Mouse (Mus musculus) splenic B cell, adult 2 months (primary cell): ENCODE measurements around the gene S1pr3.

Experiments
- DNase-seq: peaks from one replicate; pipeline ENCODE4 v3.0.0-alpha.2; 2011; ENCODE audit warnings: low read depth, low spot score
- H3K27me3 ChIP-seq: 2 replicates; pipeline ENCODE4 v1.6.1; 2012; ENCODE audit warnings: mild to moderate bottlenecking, low read length, moderate library complexity, mixed read lengths; ENCODE audit not compliant: control insufficient read depth, poor library complexity, insufficient read depth, severe bottlenecking
- H3K36me3 ChIP-seq: 2 replicates; pipeline ENCODE4 v1.6.1; 2012; ENCODE audit warnings: mild to moderate bottlenecking, low read length, moderate library complexity, mixed read lengths; ENCODE audit not compliant: control insufficient read depth, poor library complexity, insufficient read depth, severe bottlenecking

Gene S1pr3

DNA sequence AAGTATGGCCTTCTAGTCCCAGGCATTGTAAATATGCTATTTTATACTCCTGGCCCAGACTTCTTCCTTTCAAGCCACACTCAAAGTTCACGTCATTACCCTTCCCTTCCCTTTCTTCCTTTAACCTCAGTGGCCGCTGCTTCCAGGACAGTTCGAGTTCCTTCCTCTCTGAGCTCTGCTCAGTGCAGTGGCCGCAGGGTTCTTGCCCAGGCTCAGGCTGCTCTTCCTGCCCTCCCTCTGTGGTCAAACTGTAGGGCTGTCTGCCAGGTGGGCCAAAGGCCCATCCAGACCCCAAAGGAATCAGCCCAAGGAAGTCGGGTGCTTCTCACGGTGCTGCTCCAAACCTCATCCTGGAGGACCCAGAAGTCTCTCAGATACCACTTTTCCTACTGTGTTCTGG lies 9.4 kb downstream of the S1pr3 start:
- no peak for DNase-seq
- H3K27me3 ChIP-seq: no peaks in the 10 kb centered on the region
- no peaks in the 10 kb centered on the region for H3K36me3 ChIP-seq

DNA sequence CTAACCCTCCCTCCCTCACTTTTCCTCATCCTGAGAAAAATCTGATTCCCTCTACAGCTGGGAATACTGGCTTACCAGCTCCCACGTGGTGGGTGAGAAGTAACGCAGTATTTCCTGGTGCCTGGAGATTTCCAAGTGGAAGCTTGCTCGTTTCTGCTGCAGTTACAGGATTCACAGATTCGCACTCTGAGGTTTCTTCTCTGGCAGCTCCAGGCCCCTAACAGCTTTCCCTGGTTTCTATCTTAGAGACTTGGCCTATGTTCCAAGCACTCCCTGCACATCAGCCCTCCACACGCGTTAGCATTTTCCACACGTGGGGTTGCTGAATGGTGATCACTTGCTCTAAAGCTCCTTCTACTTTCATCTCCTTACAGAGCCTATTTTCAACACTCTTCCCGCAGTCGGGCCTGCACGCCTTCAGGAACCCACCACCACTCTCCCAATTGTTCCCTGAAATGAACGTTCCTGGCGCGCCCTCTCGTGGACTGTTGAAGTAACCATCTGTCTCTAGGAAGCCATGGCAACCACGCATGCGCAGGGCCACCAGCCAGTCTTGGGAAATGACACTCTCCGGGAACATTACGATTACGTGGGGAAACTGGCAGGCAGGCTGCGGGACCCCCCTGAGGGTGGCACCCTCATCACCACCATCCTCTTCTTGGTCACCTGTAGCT lies 10.0 kb downstream of the S1pr3 start:
- Histone ChIP-seq H3K27me3 (no peaks in the 10 kb centered on the region), H3K36me3 (no peaks in the 10 kb centered on the region)
- DNase-seq: peak; percentile 89

DNA sequence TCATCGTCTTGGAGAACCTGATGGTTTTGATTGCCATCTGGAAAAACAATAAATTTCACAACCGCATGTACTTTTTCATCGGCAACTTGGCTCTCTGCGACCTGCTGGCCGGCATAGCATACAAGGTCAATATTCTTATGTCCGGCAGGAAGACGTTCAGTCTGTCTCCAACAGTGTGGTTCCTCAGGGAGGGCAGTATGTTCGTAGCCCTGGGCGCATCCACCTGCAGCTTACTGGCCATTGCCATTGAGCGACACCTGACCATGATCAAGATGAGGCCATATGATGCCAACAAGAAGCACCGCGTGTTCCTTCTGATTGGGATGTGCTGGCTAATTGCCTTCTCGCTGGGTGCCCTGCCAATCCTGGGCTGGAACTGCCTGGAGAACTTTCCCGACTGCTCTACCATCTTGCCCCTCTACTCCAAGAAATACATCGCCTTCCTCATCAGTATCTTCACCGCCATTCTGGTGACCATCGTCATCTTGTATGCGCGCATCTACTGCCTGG lies 10.6 kb downstream of the S1pr3 start:
- no peak for DNase-seq
- no peaks in the 10 kb centered on the region for H3K36me3 ChIP-seq
- no peaks in the 10 kb centered on the region for H3K27me3 ChIP-seq

DNA sequence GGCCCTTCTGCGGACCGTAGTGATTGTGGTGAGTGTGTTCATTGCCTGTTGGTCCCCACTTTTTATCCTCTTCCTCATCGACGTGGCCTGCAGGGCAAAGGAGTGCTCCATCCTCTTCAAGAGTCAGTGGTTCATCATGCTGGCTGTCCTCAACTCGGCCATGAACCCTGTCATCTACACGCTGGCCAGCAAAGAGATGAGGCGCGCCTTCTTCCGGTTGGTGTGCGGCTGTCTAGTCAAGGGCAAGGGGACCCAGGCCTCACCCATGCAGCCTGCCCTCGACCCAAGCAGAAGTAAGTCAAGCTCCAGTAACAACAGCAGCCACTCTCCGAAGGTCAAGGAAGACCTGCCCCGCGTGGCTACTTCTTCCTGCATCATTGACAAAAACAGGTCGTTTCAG lies 11.1 kb downstream of the S1pr3 start:
- no peak for DNase-seq
- no peaks in the 10 kb centered on the region for H3K27me3 ChIP-seq
- no peaks in the 10 kb centered on the region for H3K36me3 ChIP-seq

DNA sequence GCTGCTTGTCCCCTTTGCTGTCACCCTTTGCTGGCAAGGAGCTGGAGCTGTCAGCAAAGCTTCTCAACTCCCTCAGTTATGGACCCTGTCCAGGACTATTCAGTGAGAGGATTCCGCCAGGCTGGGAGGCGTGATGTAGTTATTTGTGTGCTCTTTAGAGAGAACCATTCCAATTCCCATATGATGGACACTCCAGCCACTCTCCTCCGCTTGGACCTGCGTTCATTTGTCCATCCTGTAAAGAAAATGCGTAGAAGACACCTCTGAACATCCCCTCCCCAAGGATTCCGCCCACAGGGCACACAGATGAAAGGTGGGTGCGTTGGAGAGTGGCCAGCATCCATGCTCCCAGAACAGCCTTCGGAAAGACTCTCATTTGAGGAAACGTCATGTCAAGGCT lies 12.4 kb downstream of the S1pr3 start:
- H3K27me3 ChIP-seq: no peaks in the 10 kb centered on the region
- no peak for DNase-seq
- no peaks in the 10 kb centered on the region for H3K36me3 ChIP-seq

DNA sequence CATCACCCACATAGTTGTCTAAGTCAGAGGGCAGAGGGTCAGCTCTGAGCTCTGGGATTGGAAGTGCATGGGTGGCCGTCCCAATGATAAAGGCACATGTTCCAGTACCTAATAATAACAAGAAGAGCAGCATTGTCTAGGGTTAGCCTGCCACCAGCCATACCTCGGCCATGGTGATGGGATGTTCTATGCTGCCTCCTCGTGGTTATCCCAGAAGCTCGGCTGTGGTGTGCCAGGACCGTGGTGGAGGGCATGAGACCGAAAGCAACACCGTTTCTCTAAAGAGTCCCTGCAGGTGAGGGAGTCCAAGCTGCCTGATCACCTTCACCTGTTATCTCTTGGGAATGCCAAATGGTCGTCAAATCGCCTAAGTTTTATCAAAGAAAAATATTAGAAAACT lies 15.2 kb downstream of the S1pr3 start:
- Histone ChIP-seq H3K27me3 (no peaks in the 10 kb centered on the region), H3K36me3 (no peaks in the 10 kb centered on the region)
- no peak for DNase-seq

DNA sequence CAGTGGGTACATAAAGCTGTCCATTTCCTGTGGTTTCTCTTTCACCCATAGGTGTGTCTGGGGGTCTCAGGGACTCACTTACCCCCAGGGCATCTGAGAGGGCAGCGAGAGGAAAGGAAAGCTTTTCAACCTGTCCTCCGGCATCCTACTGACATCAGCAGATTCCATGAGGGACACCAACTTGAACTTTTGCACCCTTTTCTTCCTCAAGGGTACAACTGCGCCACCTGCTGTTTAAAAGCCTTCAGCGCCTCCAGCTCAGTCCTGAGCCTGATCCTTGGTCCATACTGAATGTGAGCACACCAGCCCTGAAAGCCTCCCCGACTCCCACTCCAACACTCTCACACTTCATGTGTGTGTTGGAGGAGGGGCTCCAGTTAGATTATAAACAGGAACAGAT lies 16.2 kb downstream of the S1pr3 start:
- DNase-seq: peak; percentile 79
- no peaks in the 10 kb centered on the region for H3K27me3 ChIP-seq
- no peaks in the 10 kb centered on the region for H3K36me3 ChIP-seq

DNA sequence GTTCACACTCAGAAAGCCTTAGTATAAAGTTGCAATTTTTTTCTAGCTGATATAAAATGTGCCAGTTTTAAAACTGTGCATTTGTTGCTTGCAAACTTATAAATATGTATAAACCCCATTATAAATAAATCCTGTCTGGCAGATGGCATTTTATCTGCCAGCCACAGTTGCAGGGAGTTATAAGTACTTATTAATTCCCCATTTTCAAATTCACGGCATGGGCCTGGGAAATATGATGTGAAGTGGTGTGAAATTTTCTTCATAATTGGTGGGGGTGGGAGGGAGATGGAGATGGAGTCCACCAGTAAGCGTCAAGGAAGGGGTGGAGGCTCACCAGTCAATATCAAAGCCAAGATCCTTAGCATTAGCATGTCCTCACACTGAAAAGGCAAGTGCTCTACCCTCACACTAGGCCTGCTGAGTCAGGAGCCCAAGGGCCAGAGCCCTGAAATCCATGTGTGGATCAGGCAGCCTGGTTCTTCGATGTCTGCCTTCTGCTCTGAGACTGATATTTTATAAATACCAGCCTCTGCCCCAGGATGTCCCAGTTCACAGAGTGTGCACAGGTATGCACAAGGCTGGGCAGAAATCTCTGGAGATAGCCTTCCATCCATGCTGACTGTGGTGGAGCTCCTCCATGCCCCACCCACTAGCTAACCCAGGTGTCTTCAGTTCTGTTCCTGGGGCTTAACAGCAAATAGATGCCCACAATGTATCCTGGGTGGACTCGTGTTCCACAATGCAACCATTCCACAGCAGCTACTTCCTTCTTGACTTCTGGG lies 17.4 kb downstream of the S1pr3 start:
- H3K36me3 ChIP-seq: no peaks in the 10 kb centered on the region
- no peak for DNase-seq
- no peaks in the 10 kb centered on the region for H3K27me3 ChIP-seq

DNA sequence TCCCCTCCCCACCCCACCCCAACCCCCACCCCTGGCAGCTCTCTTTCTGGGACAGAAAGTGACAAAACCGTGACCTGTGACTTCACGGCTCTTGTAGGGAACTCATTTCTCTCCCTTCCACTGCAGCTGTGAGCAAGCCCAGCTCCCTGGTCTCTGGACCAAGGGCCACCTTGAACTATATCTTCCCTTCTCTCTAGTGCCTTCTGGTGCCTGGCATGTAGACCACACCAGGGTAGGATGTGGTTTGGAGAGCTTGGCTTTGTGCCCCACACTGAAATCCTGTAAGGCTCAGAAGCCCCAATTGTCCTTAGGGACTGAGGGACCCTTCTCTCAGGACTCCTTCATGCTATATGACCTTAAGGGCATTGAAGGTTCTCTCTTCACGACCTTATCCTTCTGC lies 24.9 kb downstream of the S1pr3 start:
- H3K36me3 ChIP-seq: no peaks in the 10 kb centered on the region
- no peak for DNase-seq
- H3K27me3 ChIP-seq: no peaks in the 10 kb centered on the region

DNA sequence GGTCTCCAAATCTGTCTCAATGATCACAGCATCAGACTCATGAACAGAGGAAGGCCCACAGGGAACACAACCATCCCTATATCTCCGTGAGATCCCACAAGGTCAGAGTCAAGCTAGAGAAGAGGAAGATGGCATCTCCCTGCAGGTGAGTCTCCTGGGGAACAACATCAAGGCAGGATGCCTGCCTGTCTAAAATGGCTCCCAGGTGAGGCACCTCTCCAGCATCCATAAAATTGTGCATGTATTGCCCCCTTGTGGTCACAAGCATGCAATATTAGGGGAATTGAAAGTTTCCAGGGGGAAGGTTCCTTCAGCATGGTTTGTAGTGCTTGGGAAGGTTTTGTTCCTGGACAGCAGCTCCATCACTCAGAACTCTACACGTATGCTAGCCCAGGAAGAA lies 26.0 kb downstream of the S1pr3 start:
- DNase-seq: peak; percentile 53
- Histone ChIP-seq H3K36me3 (no peaks in the 10 kb centered on the region), H3K27me3 (no peaks in the 10 kb centered on the region)

DNA sequence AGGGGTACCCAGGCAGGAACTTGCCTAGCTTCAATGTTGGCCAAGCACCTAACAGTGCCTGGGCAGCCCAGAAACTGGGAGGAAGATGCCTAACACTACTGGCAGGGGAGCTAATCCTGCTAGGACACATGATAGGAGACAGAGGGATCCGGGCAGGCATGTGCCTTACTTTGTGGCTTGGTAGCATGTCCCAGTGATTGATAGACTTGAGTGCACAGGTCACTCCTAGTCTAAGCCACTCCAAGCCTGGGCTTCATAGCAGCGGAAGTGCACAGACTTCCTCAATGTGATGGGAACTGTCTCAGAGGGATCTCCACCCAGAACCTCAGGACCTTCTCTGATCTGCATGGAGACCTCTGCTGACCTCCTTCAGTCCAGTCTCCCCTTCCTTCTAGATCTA lies 26.7 kb downstream of the S1pr3 start:
- no peak for DNase-seq
- Histone ChIP-seq H3K36me3 (no peaks in the 10 kb centered on the region), H3K27me3 (no peaks in the 10 kb centered on the region)

DNA sequence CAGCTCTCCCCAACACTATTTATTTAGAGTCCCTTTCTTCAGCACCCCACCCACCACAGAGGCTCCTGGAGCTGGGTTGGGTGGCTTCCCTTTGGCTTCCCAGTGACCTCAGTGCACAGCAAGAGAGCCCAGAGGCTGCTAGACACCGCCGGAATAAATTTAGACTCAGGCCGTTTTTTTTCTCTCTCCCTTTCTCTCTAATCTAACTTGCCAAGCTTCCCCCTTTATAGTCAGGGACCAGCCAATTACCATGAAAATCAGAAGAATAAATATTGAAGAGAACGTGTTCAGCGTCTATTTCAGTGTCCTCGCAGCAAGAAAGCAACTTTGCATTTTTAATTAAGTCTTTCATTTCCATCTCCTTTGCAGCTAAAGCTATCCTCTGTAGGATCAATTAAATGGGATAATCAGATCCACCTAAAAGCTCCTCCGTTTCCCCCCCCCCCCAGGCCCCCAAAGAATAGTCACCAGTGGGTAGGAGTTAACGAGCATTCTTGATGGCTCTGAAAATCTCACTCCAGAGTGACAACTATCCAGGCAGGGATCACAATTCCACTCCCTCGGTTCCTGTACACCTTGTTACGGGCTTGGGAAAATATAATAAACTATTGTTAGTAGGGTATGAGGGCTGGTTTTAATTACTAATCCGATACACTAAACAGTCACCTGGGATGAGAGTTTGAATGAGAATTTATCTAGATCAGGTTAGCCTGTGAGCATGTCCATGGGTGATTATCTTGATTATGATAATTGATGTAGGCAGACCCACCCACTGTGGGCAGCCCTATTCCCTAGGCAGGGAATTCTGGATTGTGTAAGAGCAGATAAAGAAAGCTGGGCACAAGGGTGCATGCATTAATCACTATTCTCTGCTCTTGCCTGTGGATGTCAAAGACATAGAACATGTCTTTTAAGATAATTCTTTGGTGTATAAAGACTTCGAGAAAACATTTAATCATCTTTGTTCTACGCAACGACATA lies 29.0 kb downstream of the S1pr3 start:
- no peak for DNase-seq
- Histone ChIP-seq H3K27me3 (no peaks in the 10 kb centered on the region), H3K36me3 (no peaks in the 10 kb centered on the region)

DNA sequence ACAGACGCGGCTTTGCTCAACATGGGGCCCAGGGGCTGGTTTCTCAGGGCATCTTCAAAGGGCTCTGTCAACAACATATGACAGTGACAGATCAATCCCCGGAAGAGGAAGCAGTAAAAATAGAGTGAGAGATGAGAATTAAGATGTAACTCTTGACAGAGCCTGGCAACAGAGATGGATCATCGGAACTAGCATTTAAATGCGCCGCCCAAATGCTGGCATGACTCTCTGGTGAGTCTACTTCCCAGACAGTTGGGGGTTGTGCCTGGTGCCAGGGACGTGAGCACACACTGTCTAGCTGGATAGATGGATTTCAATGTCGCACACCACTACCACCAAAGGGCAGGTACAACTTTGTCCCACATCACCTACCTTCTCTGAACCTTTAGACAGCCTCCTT lies 34.5 kb downstream of the S1pr3 start:
- DNase-seq: no peak
- no peaks in the 10 kb centered on the region for H3K27me3 ChIP-seq
- no peaks in the 10 kb centered on the region for H3K36me3 ChIP-seq

DNA sequence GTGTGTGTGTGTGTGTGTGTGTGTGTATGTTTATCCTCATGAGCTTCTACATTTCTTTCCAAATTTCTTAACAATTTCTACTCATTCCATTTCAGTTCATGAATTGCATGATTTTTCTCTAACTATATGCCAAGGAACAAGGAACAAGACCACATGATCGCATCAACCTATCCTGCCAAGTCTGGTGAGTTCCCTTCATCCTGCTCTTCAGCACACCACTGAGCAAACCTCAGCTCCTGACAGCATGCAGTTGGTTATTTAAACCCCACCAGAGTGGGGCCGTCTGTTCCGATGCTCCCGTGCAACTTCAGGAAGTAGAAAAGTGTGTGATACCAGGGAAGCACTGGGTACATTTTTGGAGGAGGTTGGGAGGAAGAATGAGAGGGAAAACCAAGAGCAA lies 38.1 kb downstream of the S1pr3 start:
- Histone ChIP-seq H3K27me3 (no peaks in the 10 kb centered on the region), H3K36me3 (no peaks in the 10 kb centered on the region)
- DNase-seq: no peak
